Mouse (Mus musculus): ENCODE results near the gene Ccdc141.

Ccdc141 gene

DNA sequence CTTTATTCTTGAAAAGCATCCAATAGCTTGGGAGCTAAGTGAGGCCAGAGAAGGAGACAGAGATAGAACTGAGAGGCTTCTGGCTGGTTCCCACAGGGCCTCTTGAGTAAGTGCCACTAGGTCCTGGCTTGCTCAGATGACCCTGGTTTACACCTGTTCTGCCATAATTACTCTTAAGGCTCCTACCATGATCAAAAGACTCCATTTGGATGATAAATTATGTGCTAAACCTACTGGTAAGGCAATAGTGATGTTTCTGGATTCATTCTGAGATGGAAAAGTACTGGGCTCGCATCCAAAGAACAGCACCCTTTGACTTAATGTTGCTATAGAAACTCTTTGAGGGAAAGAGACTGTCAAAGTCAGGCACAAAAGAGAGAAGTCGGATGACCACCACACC is 3.9 kb upstream of the Ccdc141 start:
- no peak for DNase-seq (ENCODE audit: low spot score in 2 of 2)

- no peak for DNase-seq (ENCODE audit: low spot score in 2 of 2)
Observed at GRCm38 (mm10) chr2:77173821-77174220, 3.4 kb upstream of the Ccdc141 start.

DNA sequence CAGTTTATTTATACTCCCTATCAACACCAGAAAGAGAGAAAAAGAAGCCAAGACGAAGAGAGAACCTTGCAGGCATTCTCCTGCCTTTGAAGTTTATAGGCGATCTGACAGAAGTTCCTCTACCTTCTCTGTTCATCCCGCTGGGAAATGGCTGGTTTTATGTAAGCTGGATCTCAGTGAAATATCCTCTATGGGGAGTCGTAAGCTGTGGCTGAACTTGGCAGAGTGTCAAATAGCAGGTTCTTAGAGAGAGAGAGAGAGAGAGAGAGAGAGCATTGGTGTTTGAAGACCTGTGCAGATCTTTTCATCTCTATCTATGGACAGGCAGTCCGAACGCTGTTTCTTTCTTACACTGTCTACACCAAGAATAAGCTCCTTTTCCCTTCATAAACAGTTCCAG is 2.9 kb upstream of the Ccdc141 start:
- no peak for DNase-seq (ENCODE audit: low spot score in 2 of 2)

GRCm38 (mm10) chr2:77172241-77172671 is 1.8 kb upstream of the Ccdc141 start:
- no peak for DNase-seq (ENCODE audit: low spot score in 2 of 2)

DNA sequence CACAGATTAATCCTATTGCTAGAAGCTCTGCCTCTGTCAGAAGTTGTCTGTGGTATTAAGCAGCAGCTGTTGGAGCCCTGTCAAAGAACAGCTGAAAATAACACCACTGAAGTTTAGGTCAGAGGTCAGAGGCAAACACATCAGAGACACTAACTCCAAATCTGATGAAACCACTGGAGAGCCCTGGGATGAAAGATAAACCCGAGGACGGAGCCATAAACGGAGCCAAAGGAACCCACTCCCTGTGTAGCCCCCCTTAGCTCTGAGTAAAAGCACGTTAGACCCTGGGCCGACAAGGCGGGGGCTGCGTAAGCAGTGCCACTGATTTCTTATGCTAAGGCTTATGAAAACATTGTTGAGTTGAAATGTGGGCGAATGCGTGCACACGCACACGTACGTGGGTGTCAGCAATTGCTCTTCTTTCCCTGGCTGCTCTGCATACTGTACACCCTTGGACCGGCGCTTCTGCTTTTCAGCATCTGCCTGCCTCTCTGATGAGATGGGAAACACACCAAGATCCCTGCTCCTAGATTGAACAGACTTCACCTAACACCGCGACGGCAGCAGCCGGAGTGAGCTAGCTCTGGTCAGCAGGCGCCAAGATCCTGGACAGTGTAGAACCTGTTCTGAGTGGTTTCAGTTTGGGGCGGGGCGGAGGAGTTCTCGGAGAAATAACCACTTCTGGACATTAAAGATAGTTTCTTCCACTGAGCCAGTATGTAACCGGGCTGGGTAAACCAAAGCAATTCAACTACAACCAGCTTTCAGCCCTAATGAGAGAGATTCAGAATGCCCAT is 1.2 kb upstream of the Ccdc141 start:
- peak in 1 of 2 experiments; percentile 31 for DNase-seq (ENCODE audit: low spot score in 2 of 2)

DNA sequence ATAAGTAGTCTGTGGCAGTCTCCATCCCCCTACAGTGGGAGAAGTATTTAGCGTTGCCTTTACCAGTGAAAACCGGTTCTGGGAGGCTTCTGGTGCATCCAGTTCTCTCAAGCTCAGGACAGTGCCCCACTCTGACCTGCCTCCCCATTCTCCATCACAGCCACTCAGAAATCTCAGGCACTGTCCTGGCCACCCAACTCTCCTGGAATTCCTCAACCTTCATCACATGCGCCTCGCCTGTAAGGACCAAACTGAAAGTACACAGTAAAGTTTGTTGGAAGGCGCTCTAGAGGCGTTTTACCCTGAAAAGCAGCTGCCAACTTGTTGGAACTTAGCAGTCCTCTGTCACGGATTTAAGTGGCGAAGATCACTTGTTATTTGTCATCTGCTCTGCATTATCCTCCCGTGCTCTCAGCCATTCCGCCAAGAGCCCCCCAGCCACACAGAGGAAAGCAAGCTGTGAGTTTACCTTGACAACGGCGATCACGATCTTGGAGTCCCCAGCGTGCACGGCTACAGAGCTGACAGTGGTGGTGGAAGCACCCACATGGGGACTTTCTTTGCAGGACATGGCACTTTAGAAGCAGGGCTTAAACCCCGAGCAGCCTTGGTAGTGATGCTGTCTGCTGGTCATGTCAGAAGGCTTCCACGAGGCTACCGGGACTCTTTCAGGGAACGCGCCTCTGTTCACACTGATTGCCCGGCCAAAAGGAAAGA is 362 bp downstream of the Ccdc141 start:
- no peak for DNase-seq (ENCODE audit: low spot score in 2 of 2)

DNA sequence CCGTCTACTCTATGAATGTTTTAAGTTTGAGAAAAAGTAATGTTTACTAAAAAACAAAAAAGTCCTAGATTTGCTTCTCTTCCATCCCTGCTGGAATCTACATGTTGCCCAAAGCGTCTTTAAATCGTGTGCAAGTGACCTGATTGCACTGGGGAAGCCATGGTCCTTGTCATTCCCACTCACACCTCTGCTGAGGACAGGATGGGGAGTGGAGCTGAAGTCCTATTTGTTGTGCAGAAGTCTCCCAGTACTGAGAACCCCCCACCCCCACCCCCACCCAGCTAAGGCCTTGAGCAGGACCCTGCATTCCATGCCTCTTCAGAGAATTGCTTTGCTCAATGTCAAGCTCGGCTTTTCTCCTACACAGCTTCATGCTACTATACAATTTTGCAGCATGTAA is 1.2 kb downstream of the Ccdc141 start:
- no peak for DNase-seq (ENCODE audit: low spot score in 2 of 2)

- DNase-seq (ENCODE audit: low spot score in 2 of 2) = no peak
Observed at GRCm38 (mm10) chr2:77168781-77169180, 1.7 kb downstream of the Ccdc141 start.

DNA sequence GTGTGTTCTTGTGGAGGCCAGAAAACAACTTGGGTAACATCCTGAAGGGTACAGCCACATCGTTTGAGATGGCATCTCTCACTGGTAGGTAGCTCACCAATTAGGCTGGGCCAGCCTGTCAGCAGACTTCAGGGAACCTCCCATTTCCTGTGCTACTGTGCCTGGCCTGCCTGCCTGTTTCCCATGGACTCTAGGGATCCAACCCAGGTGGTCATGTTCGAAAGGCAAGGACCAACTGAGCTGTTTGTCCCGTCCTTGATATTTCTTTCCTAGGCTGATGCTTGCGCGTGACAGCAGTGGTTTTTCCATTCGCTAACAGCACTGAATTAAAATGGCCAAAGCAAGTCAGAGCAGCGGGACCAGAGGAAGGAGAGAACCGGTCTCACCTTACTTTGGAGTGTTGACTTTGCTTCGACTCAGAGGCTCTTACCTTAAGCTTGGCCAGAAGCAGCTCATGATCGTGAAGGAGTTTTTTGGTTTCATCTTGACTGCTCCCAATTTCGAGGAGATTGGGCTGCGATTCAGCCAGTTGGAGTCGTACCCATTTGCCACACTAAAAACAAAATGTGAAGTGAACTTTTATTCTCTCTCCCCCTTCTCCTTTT is 2.3 kb downstream of the Ccdc141 start:
- DNase-seq (ENCODE audit: low spot score in 2 of 2) = no peak

DNA sequence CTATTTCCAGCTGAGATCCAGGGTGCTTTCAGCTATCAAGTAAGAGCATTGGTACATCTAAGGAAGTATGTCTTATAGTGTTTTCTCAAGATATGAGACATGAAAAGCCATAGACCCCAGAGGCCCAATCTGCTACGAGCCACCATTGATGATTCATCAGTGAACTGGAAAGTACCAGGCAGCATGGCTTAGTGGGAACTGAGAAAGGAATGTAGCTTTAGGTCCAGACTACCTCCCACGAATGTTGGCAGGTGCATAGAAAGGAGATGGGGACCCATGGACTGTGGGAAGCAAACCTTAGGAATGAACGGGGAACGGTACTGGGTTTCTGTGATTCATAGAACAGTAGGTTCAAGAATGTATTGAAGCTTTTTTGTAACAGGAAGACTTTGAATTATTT is 4.1 kb downstream of the Ccdc141 start:
- DNase-seq (ENCODE audit: low spot score in 2 of 2) = no peak

DNA sequence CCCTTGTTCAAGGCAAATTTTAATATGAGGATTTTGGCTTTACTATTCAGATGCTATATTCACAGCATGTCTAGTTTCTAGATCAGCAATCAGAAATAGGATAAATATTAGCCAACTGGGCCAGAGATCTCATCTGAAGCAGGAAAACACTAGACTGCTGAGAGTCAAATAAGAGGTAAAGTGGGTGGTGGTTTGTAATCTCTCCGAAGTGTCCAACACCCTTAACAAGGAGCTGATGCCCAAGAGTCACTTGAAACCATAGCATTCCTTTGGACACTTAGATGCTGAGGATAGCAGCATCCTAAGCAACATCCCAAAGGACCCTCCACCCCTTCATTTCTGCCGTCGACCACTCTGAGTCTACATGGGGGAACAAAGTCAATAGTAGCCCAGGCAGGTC is 5.8 kb downstream of the Ccdc141 start:
- no peak for DNase-seq (ENCODE audit: low spot score in 2 of 2)

DNA sequence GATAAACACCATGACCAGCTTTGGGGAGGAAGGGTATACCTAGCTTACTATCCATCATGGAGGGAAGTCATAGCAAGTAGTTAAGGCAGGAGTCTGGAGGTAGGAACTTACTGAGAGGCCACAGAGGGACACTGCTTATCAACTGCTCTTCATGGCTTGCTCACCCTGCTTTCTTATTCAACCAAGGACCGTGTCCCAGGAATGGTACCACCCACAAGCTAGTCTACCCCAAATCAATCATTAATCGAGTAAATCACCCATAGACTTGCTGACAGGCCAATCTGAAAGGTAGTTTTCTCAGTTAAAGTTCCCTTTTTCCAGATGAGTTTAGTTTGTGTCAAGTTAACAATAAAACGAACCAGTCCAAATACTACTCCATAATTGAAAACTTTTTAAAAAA is 7.1 kb downstream of the Ccdc141 start:
- DNase-seq (ENCODE audit: low spot score in 2 of 2) = no peak

DNA sequence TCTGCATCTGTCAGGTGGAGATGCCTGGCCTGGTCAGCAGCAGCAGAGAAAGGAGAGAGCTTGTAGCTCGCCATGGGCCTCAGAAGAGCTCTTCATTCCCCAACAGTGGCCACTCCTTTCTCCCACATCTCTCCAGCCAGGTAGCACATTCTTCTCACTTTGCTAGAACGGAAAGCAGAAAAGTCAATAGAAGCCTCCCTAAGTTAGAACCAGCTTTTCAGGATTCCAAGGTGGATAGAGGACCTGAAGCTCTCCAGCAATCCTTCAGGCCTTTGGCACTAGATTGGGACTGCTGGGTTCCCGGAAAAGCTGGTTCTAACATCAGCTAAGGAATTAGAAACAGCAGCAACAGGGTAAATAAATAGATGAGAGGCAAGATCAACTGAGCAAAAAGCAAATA is 8.3 kb downstream of the Ccdc141 start:
- DNase-seq (ENCODE audit: low spot score in 2 of 2) = no peak

- DNase-seq (ENCODE audit: low spot score in 2 of 2) = no peak
Observed at GRCm38 (mm10) chr2:77157546-77157945, 12.9 kb downstream of the Ccdc141 start.

DNA sequence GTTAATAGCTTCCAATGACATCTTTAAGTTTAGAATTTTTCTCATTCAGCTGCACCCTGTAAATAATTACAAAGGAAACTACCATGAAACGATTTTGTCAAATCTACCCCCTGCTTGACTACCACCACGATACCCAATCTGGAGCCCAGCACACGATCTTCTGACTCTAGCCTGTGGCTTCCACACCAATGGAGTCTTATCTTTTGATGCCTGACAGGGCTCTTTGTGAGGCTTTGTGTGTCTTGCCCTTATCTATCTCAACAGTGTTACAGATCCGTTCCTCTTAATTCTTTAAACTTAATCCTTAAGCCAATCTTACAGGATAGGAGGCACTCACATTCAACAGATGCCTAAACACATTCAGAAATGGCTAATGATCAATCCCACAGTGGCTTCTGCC is 16.4 kb downstream of the Ccdc141 start:
- no peak for DNase-seq (ENCODE audit: low spot score in 2 of 2)

- no peak for DNase-seq (ENCODE audit: low spot score in 2 of 2)
Observed at GRCm38 (mm10) chr2:77151255-77151654, 19.2 kb downstream of the Ccdc141 start.

DNA sequence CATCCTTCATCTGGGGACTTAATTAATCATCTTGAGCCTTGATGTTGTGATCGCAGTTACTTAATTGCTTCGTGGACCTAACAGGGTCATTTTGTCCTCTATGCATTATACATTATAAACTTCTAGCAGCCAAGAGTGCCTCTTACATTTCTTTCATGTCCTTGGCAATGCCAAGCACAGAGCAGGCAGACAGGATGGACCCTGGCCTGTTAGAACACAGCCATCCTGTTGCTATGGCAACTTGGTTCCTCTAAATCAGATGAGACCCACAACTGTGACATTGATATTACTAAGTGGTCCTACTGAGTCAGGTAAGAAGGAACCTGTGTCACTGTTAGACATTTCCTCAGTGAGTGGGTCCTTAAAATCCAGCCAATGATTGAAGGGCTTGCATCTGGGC is 20.9 kb downstream of the Ccdc141 start:
- DNase-seq (ENCODE audit: low spot score in 2 of 2) = no peak

DNA sequence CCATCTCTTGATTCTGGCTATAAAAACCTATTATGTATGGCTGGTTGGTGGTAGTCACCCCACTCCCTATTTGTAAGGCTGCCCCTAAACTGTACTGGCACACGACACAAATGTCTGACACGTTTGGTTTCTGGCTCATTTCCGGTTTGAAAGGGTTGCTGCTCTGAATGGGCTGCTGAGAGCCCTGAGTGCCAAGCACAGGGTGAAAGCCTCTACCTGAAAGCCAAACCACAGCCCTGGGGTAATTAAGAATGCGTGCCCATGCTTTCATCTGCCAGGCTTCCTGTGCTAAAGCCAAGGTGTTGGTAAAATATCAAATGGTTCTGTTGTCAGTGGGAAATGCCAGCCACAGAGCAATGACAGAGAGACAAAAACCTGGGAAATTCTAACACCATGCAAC is 22.2 kb downstream of the Ccdc141 start:
- DNase-seq (ENCODE audit: low spot score in 2 of 2) = no peak

DNA sequence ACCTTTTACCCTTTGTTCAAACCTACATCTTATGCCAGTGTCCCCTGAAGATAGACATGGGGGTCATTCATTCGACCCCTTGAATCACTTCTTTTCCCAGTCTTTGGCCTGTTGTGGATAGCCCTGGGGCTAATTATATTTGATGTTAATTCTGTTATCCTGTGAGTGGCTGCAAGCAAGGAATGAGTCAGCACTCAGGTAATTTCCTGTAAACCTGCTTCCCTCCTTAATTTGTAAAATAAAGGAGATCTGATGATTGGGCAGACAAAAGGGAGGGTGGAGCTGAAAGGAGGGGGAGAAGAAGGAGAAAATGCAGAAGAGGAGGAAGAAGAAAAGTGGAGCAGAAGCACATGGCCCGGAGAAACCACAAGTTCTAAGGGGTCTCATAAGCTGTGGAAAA is 23.5 kb downstream of the Ccdc141 start:
- DNase-seq (ENCODE audit: low spot score in 2 of 2) = no peak

DNA sequence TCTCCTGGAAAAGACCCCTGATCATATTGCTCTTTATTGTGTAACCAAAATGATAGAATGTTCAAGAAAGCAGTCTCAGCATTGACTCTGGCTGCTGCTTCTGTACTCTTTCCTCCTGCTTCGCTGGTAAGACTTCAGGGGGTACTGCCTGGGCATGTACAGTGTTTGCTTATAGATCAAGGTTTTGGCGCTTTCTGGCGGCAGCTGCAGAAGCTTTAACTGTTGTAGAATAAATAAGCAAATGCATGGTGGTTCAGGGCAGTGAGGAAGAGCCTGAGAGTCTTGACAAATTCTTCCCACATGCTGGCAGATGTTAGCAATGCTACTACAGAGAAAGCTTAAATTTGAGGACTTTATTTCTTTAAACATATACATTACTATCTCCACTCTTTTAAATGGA is 24.1 kb downstream of the Ccdc141 start:
- no peak for DNase-seq (ENCODE audit: low spot score in 2 of 2)

DNA sequence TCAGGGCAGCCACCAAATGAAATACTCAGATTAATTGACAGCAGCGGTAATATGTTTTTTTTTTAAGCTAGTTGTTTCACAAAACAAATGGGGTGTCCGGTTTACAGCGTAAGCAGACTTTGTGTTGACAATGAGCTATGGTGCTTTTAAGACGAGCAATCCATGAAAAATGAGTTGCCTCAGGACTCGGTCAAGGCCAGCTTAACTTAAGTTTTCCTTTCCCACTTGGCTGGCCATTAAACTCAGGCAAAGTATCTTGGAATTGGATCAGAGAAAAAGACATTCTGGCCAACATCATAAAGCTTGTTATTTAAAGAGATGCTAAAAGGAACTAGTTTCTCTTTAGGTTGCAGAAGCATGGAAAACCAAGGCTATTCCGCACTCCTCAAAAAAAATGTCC is 26.9 kb downstream of the Ccdc141 start:
- DNase-seq (ENCODE audit: low spot score in 2 of 2) = no peak

DNA sequence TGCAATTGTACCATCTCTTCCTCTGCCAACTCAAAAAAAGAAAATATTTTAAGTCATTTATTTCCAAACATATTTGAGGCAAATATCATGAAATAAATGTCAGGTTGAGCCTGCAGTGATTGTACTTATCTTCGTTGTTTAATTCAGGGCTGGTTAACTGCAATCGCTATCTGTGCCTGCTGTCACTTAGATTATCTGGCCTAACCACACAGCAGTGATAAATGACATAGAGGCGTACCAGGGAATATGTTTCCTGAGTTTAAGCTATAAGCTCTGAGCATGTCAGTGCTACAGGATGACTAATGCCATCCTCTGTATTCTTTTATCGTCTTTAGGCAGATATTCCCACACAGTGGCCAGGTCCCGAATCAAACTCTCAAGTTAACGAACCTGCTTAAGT is 31.6 kb downstream of the Ccdc141 start:
- no peak for DNase-seq (ENCODE audit: low spot score in 2 of 2)

DNA sequence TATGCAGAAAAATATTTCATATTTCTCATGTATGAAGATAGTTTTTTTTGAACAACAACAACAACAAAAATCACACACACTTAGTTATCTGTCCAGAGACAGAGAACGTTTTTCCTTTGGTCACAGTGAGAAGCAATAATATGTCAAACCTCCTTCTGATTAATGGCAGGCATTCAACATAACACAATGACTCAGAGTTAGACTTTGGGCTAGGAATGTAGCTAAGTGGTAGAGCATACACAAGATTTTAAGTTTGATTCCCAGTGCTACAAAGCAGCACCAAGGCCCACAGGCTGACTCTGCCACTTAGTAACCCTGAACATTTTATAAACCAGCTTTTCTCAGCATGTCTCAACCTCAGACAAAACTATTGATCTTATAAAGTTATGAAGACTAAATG is 35.5 kb downstream of the Ccdc141 start:
- DNase-seq (ENCODE audit: low spot score in 2 of 2) = no peak

Measured in left cerebral cortex, adult 9 months (tissue).